Mouse (Mus musculus): Measurements from ENCODE around the gene Ulk4. TPM values are rescaled to one million over a fixed set of nuclear protein-coding genes. Genes with fewer than 3 reads are reported as not detected.

Ulk4 gene
- polyA plus RNA-seq, 1 experiment from 2014 or later, result 101 TPM

GRCm38 (mm10) chr9:120936351-120936750, 340.6 kb downstream of the Ulk4 start:
- H3K4me1 ChIP-seq (ENCODE audit: control insufficient read depth, insufficient read depth, low read length), result peaks cover 39% of the 10 kb centered on the region
- peak overlapping the region; percentile 93 for H3K4me3 ChIP-seq (ENCODE audit: low read depth, low read length)
- H3K36me3 ChIP-seq (ENCODE audit: control insufficient read depth, insufficient read depth, low read length), result no peaks in the 10 kb centered on the region
- no peak overlapping the region for H3K27ac ChIP-seq (ENCODE audit: low read depth, low read length)
- no peak for ATAC-seq (replicated peaks; ENCODE audit: insufficient number of reproducible peaks, low FRiP score, low TSS enrichment)
- no peak overlapping the region for H3K9ac ChIP-seq (ENCODE audit: low read depth, low read length)
- 26% methylated on average over 8 of the region's 8 CpGs for WGBS (ENCODE audit: insufficient replicate concordance)
- no peaks in the 10 kb centered on the region for H3K9me3 ChIP-seq (replicated peaks; ENCODE audit: control insufficient read depth, low read length)
- no peaks in the 10 kb centered on the region for H3K27me3 ChIP-seq (ENCODE audit: control insufficient read depth, insufficient read depth, low read length)
- H3K4me2 ChIP-seq, result peak overlapping the region; percentile 94

GRCm38 (mm10) chr9:120935634-120935922, 341.4 kb downstream of the Ulk4 start:
- H3K36me3 ChIP-seq (ENCODE audit: control insufficient read depth, insufficient read depth, low read length), result no peaks in the 10 kb centered on the region
- H3K9me3 ChIP-seq (replicated peaks; ENCODE audit: control insufficient read depth, low read length), result no peaks in the 10 kb centered on the region
- peaks cover 36% of the 10 kb centered on the region for H3K4me1 ChIP-seq (ENCODE audit: control insufficient read depth, insufficient read depth, low read length)
- peak overlapping the region; percentile 95 for H3K9ac ChIP-seq (ENCODE audit: low read depth, low read length)
- H3K27me3 ChIP-seq (ENCODE audit: control insufficient read depth, insufficient read depth, low read length), result no peaks in the 10 kb centered on the region
- H3K4me3 ChIP-seq (ENCODE audit: low read depth, low read length), result peak overlapping the region; percentile 93
- ATAC-seq (replicated peaks; ENCODE audit: insufficient number of reproducible peaks, low FRiP score, low TSS enrichment), result no peak
- no peak overlapping the region for H3K27ac ChIP-seq (ENCODE audit: low read depth, low read length)
- 16% methylated on average over 4 of the region's 4 CpGs for WGBS (ENCODE audit: insufficient replicate concordance)
- peak overlapping the region; percentile 94 for H3K4me2 ChIP-seq

- Histone ChIP-seq H3K9me3 (replicated peaks; ENCODE audit: control insufficient read depth, low read length) (no peaks in the 10 kb centered on the region), H3K4me3 (ENCODE audit: low read depth, low read length) (peak overlapping the region; percentile 93), H3K27ac (ENCODE audit: low read depth, low read length) (peak overlapping the region; percentile 94), H3K4me1 (ENCODE audit: control insufficient read depth, insufficient read depth, low read length) (peaks cover 33% of the 10 kb centered on the region), H3K27me3 (ENCODE audit: control insufficient read depth, insufficient read depth, low read length) (no peaks in the 10 kb centered on the region), H3K4me2 (peak overlapping the region; percentile 94), H3K9ac (ENCODE audit: low read depth, low read length) (peak overlapping the region; percentile 95), H3K36me3 (ENCODE audit: control insufficient read depth, insufficient read depth, low read length) (no peaks in the 10 kb centered on the region)
- ATAC-seq (replicated peaks; ENCODE audit: insufficient number of reproducible peaks, low FRiP score, low TSS enrichment), result no peak
- 10% methylated on average over 14 of the region's 14 CpGs for WGBS (ENCODE audit: insufficient replicate concordance)
Observed at GRCm38 (mm10) chr9:120934821-120935633, 342.0 kb downstream of the Ulk4 start.

GRCm38 (mm10) chr9:120933886-120934758, 342.9 kb downstream of the Ulk4 start:
- peak overlapping the region; percentile 94 for H3K4me2 ChIP-seq
- 0 out of 2 replicates have a peak, but pooled peaks have one; percentile 6 for ATAC-seq (replicated peaks; ENCODE audit: insufficient number of reproducible peaks, low FRiP score, low TSS enrichment)
- WGBS (ENCODE audit: insufficient replicate concordance), result under 1% methylated on average over 53 of the region's 57 CpGs
- no peaks in the 10 kb centered on the region for H3K36me3 ChIP-seq (ENCODE audit: control insufficient read depth, insufficient read depth, low read length)
- peak overlapping the region; percentile 94 for H3K27ac ChIP-seq (ENCODE audit: low read depth, low read length)
- H3K9ac ChIP-seq (ENCODE audit: low read depth, low read length), result peak overlapping the region; percentile 95
- peak overlapping the region; percentile 93 for H3K4me3 ChIP-seq (ENCODE audit: low read depth, low read length)
- peaks cover 29% of the 10 kb centered on the region for H3K4me1 ChIP-seq (ENCODE audit: control insufficient read depth, insufficient read depth, low read length)
- H3K9me3 ChIP-seq (replicated peaks; ENCODE audit: control insufficient read depth, low read length), result no peaks in the 10 kb centered on the region
- no peaks in the 10 kb centered on the region for H3K27me3 ChIP-seq (ENCODE audit: control insufficient read depth, insufficient read depth, low read length)

- peak overlapping the region; percentile 94 for H3K27ac ChIP-seq (ENCODE audit: low read depth, low read length)
- no peaks in the 10 kb centered on the region for H3K36me3 ChIP-seq (ENCODE audit: control insufficient read depth, insufficient read depth, low read length)
- peaks cover 29% of the 10 kb centered on the region for H3K4me1 ChIP-seq (ENCODE audit: control insufficient read depth, insufficient read depth, low read length)
- ATAC-seq (replicated peaks; ENCODE audit: insufficient number of reproducible peaks, low FRiP score, low TSS enrichment), result peak; percentile 72
- H3K9ac ChIP-seq (ENCODE audit: low read depth, low read length), result peak overlapping the region; percentile 95
- 0% methylated on average over 34 of the region's 58 CpGs for WGBS (ENCODE audit: insufficient replicate concordance)
- H3K4me2 ChIP-seq, result peak overlapping the region; percentile 94
- H3K27me3 ChIP-seq (ENCODE audit: control insufficient read depth, insufficient read depth, low read length), result no peaks in the 10 kb centered on the region
- H3K9me3 ChIP-seq (replicated peaks; ENCODE audit: control insufficient read depth, low read length), result no peaks in the 10 kb centered on the region
- peak overlapping the region; percentile 93 for H3K4me3 ChIP-seq (ENCODE audit: low read depth, low read length)
Observed at GRCm38 (mm10) chr9:120933587-120933885, 343.5 kb downstream of the Ulk4 start.

- Histone ChIP-seq H3K27ac (ENCODE audit: low read depth, low read length) (peak overlapping the region; percentile 94), H3K4me1 (ENCODE audit: control insufficient read depth, insufficient read depth, low read length) (peaks cover 25% of the 10 kb centered on the region), H3K9ac (ENCODE audit: low read depth, low read length) (peak overlapping the region; percentile 95), H3K4me3 (ENCODE audit: low read depth, low read length) (peak overlapping the region; percentile 93), H3K9me3 (replicated peaks; ENCODE audit: control insufficient read depth, low read length) (no peaks in the 10 kb centered on the region), H3K4me2 (peak overlapping the region; percentile 94), H3K36me3 (ENCODE audit: control insufficient read depth, insufficient read depth, low read length) (no peaks in the 10 kb centered on the region), H3K27me3 (ENCODE audit: control insufficient read depth, insufficient read depth, low read length) (no peaks in the 10 kb centered on the region)
- 8% methylated on average over 51 of the region's 78 CpGs for WGBS (ENCODE audit: insufficient replicate concordance)
- ATAC-seq (replicated peaks; ENCODE audit: insufficient number of reproducible peaks, low FRiP score, low TSS enrichment), result peak; percentile 87
Observed at GRCm38 (mm10) chr9:120932797-120933586, 344.0 kb downstream of the Ulk4 start.

GRCm38 (mm10) chr9:120932371-120932770, 344.6 kb downstream of the Ulk4 start:
- H3K9me3 ChIP-seq (replicated peaks; ENCODE audit: control insufficient read depth, low read length), result no peaks in the 10 kb centered on the region
- H3K4me1 ChIP-seq (ENCODE audit: control insufficient read depth, insufficient read depth, low read length), result peaks cover 19% of the 10 kb centered on the region
- no peak overlapping the region for H3K4me2 ChIP-seq
- no peaks in the 10 kb centered on the region for H3K27me3 ChIP-seq (ENCODE audit: control insufficient read depth, insufficient read depth, low read length)
- 0 out of 2 replicates have a peak overlapping the region, but pooled peaks have one; percentile 94 for H3K27ac ChIP-seq (ENCODE audit: low read depth, low read length)
- WGBS (ENCODE audit: insufficient replicate concordance), result 65% methylated on average over 6 of the region's 6 CpGs
- ATAC-seq (replicated peaks; ENCODE audit: insufficient number of reproducible peaks, low FRiP score, low TSS enrichment), result no peak
- no peak overlapping the region for H3K4me3 ChIP-seq (ENCODE audit: low read depth, low read length)
- H3K36me3 ChIP-seq (ENCODE audit: control insufficient read depth, insufficient read depth, low read length), result no peaks in the 10 kb centered on the region
- H3K9ac ChIP-seq (ENCODE audit: low read depth, low read length), result no peak overlapping the region

- Histone ChIP-seq H3K36me3 (ENCODE audit: control insufficient read depth, insufficient read depth, low read length) (no peaks in the 10 kb centered on the region), H3K9me3 (replicated peaks; ENCODE audit: control insufficient read depth, low read length) (no peaks in the 10 kb centered on the region), H3K4me3 (ENCODE audit: low read depth, low read length) (no peak overlapping the region), H3K4me2 (no peak overlapping the region), H3K27ac (ENCODE audit: low read depth, low read length) (no peak overlapping the region), H3K9ac (ENCODE audit: low read depth, low read length) (no peak overlapping the region), H3K4me1 (ENCODE audit: control insufficient read depth, insufficient read depth, low read length) (peaks cover 4% of the 10 kb centered on the region; the same call in 1 of the 2 replicates), H3K27me3 (ENCODE audit: control insufficient read depth, insufficient read depth, low read length) (no peaks in the 10 kb centered on the region)
- 71% methylated on average over 8 of the region's 8 CpGs for WGBS (ENCODE audit: insufficient replicate concordance)
- no peak for ATAC-seq (replicated peaks; ENCODE audit: insufficient number of reproducible peaks, low FRiP score, low TSS enrichment)
Observed at GRCm38 (mm10) chr9:120930811-120931210, 346.2 kb downstream of the Ulk4 start.

All from heart, embryonic 11.5 days (tissue).